In the genomic region with DNA sequence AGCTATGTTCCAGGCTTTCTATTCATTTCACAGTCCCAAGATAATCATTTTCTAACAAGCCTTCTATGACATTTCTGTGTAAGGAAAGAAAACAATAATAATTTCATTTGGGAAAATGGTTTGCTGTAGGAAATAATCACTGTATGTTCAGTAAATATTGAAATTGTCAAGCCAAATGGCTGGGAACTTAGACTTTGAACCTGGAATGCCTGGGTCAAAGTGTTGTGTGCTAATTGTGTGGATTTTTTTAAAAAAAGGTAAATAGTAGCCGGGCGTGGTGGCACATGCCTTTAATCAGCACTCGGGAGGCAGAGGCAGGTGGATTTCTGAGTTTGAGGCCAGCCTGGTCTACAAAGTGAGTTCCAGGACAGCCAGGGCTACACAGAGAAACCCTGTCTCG, we compare ENCODE assay signal across 26 mouse cellular contexts.
"Had no signal": no experiment of that assay in that cellular context is flagged by ENCODE, and none has a peak within 500 bp of the region (broad histone marks: within the 10 kb centered on the region; RNA-seq: fewer than 3 reads in every experiment).

No protein-coding gene starts in this region.

- H3K4me3 ChIP-seq: heart, adult 2 months; heart, embryonic 13.5 days; heart, embryonic 15.5 days; hindbrain, embryonic 13.5 days; hindbrain, embryonic 15.5 days; kidney, embryonic 15.5 days; limb, embryonic 13.5 days; limb, embryonic 15.5 days had no signal

- H3K27ac ChIP-seq: heart, adult 2 months; heart, embryonic 13.5 days; heart, embryonic 15.5 days; hindbrain, embryonic 13.5 days; hindbrain, embryonic 15.5 days; hindbrain, postnatal 0 days; kidney, embryonic 15.5 days; kidney, postnatal 0 days had no signal

- H3K36me3 ChIP-seq: heart, embryonic 13.5 days; heart, embryonic 15.5 days; hindbrain, embryonic 13.5 days; hindbrain, embryonic 15.5 days; kidney, embryonic 15.5 days; limb, embryonic 15.5 days had no signal

- DNase-seq: forebrain, postnatal 0 days; gastrocnemius, postnatal 14 days; gastrocnemius, postnatal 36 days; heart, adult 11 months; heart, adult 2 months; heart, postnatal 14 days; heart, postnatal 36 days; kidney, adult 11 months; kidney, adult 9 months; kidney, postnatal 14 days; kidney, postnatal 36 days; layer of hippocampus, adult 9-11 months; layer of hippocampus, postnatal 36 days; left cerebral cortex, postnatal 4 days had no signal

- H3K4me2 ChIP-seq: heart, embryonic 11.5 days; heart, embryonic 13.5 days; heart, embryonic 15.5 days; hindbrain, embryonic 13.5 days; hindbrain, embryonic 15.5 days; kidney, embryonic 15.5 days; limb, embryonic 15.5 days; liver, embryonic 11.5 days had no signal

- H3K9ac ChIP-seq: forebrain, postnatal 0 days; heart, embryonic 13.5 days; heart, embryonic 15.5 days; hindbrain, embryonic 13.5 days; hindbrain, embryonic 15.5 days; kidney, embryonic 15.5 days; limb, embryonic 13.5 days; limb, embryonic 15.5 days had no signal

- H3K27me3 ChIP-seq: heart, embryonic 13.5 days; heart, embryonic 15.5 days; hindbrain, embryonic 13.5 days; hindbrain, embryonic 15.5 days; kidney, embryonic 15.5 days; limb, embryonic 13.5 days; limb, embryonic 15.5 days had no signal

- ATAC-seq: forebrain, postnatal 0 days; hindbrain, postnatal 0 days; intestine, embryonic 16.5 days had no signal

- H3K9me3 ChIP-seq: heart, embryonic 13.5 days; heart, embryonic 15.5 days; hindbrain, embryonic 13.5 days; hindbrain, embryonic 15.5 days; kidney, embryonic 15.5 days; limb, embryonic 13.5 days; limb, embryonic 15.5 days had no signal

- H3K4me1 ChIP-seq: heart, embryonic 13.5 days; heart, embryonic 15.5 days; hindbrain, embryonic 13.5 days; hindbrain, embryonic 15.5 days had no signal
